Mouse (Mus musculus) midbrain, embryonic 14.5 days (tissue): ENCODE measurements around the gene Chmp2a. TPM values are rescaled to one million over a fixed set of nuclear protein-coding genes. Genes with fewer than 3 reads are reported as not detected.

Experiments used
- polyA plus RNA-seq: library from polyadenylated mRNA; unstranded; fragments of >200 nt; fragmentation: Nextera tagmentation; extraction: Ambion mirVana; gene quantifications from 2 replicates; pipeline ENCODE4 v1.2.1, GENCODE M21; 2014

Gene Chmp2a
- polyA plus RNA-seq, 1 experiment from 2014 or later: 188 TPM

Other genes with a start within 250 kb of the Chmp2a start
- gene Zscan18, start 231.2 kb downstream of the Chmp2a start, polyA plus RNA-seq: 25.5 and 26.3 TPM in 2 replicates
- gene Zfp329, start 215.9 kb downstream of the Chmp2a start, polyA plus RNA-seq: 35.5 and 37.9 TPM in 2 replicates
- gene Zfp110, start 200.0 kb downstream of the Chmp2a start, polyA plus RNA-seq: 22.9 and 28.0 TPM in 2 replicates
- gene Zfp128, start 153.6 kb downstream of the Chmp2a start, polyA plus RNA-seq: 8.6 and 9.0 TPM in 2 replicates
- 9.9 and 13.0 TPM in 2 replicates for gene Zscan22, start 137.0 kb downstream of the Chmp2a start, polyA plus RNA-seq
- gene Rps5, start 112.5 kb downstream of the Chmp2a start, polyA plus RNA-seq: 749 and 858 TPM in 2 replicates
- gene Rnf225, start 107.4 kb downstream of the Chmp2a start, polyA plus RNA-seq: 0.64 and 0.66 TPM in 2 replicates
- gene Zfp324, start 69.0 kb downstream of the Chmp2a start, polyA plus RNA-seq: 12.0 and 14.4 TPM in 2 replicates
- 8.7 and 8.9 TPM in 2 replicates for gene Zfp446, start 57.0 kb downstream of the Chmp2a start, polyA plus RNA-seq
- gene Slc27a5, start 36.6 kb downstream of the Chmp2a start, polyA plus RNA-seq: 0.24 and 0.31 TPM in 2 replicates
- gene Trim28, start 35.7 kb downstream of the Chmp2a start, polyA plus RNA-seq: 293 and 309 TPM in 2 replicates
- 42.4 and 42.5 TPM in 2 replicates for gene Zbtb45, start 24.8 kb downstream of the Chmp2a start, polyA plus RNA-seq
- 149 and 181 TPM in 2 replicates for gene Ube2m, start 3.5 kb upstream of the Chmp2a start, polyA plus RNA-seq
- 6.1 and 7.6 TPM in 2 replicates for gene Mzf1, start 20.0 kb upstream of the Chmp2a start, polyA plus RNA-seq
- 0.09 TPM in 1 of 2 replicates, not detected in the other for gene Vmn1r85, start 60.4 kb upstream of the Chmp2a start, polyA plus RNA-seq
- gene Vmn1r86, start 85.1 kb upstream of the Chmp2a start, polyA plus RNA-seq: not detected in 2 replicates
- not detected in 2 replicates for gene Vmn1r87, start 105.3 kb upstream of the Chmp2a start, polyA plus RNA-seq
- gene Vmn1r88, start 124.8 kb upstream of the Chmp2a start, polyA plus RNA-seq: not detected in 2 replicates
- gene Vmn1r89, start 178.2 kb upstream of the Chmp2a start, polyA plus RNA-seq: not detected in 2 replicates
- 32.3 and 37.4 TPM in 2 replicates for gene Lig1, start 242.5 kb upstream of the Chmp2a start, polyA plus RNA-seq
- gene Zswim9, start 243.9 kb upstream of the Chmp2a start, polyA plus RNA-seq: 5.4 and 7.0 TPM in 2 replicates